Mouse (Mus musculus) stomach, embryonic 14.5 days (tissue): ENCODE results near the gene Adra1d. TPM values are rescaled to one million over a fixed set of nuclear protein-coding genes. Genes with fewer than 3 reads are reported as not detected.

Experiments used
- ATAC-seq: fragments of 200-750 bp; cut with Nextera tagmentation; 2 replicates; pipeline ENCODE4 v1.8.0; 2017; ENCODE audit warnings: low read depth, moderate TSS enrichment; ENCODE audit not compliant: insufficient number of reproducible peaks, insufficient read depth, low FRiP score
- H3K27ac ChIP-seq: fragments of 300-500 bp; sonication (generic); 2 replicates; pipeline ENCODE4 v1.5.1; 2014; ENCODE audit warnings: mild to moderate bottlenecking, low read length, moderate library complexity, mixed read lengths
- H3K27me3 ChIP-seq: fragments of 300-500 bp; sonication (generic); 2 replicates; pipeline ENCODE4 v1.6.1; 2014; ENCODE audit warnings: low read length, control low read depth, mixed read lengths; ENCODE audit not compliant: control insufficient read depth, insufficient read depth
- H3K36me3 ChIP-seq: fragments of 300-500 bp; sonication (generic); 2 replicates; pipeline ENCODE4 v1.6.1; 2014; ENCODE audit warnings: mild to moderate bottlenecking, control low read depth, low read length, moderate library complexity, mixed read lengths; ENCODE audit not compliant: control insufficient read depth, insufficient read depth
- H3K4me1 ChIP-seq: fragments of 300-500 bp; sonication (generic); 2 replicates; pipeline ENCODE4 v1.6.1; 2014; ENCODE audit warnings: low read length, control low read depth, mixed read lengths; ENCODE audit not compliant: control insufficient read depth, insufficient read depth
- H3K4me2 ChIP-seq: fragments of 300-500 bp; sonication (generic); replicated peaks from 2 replicates; pipeline ENCODE4 v1.6.1; 2014; ENCODE audit warnings: low read depth, low read length, control low read depth
- H3K4me3 ChIP-seq: fragments of 300-500 bp; sonication (generic); 2 replicates; pipeline ENCODE4 v1.5.1; 2014; ENCODE audit warnings: low read depth, low read length, control low read depth
- H3K9ac ChIP-seq: fragments of 300-500 bp; sonication (generic); replicated peaks from 2 replicates; pipeline ENCODE4 v1.6.1; 2014; ENCODE audit warnings: low read depth, mild to moderate bottlenecking, control low read depth, low read length, moderate library complexity, mixed read lengths
- H3K9me3 ChIP-seq: fragments of 300-500 bp; sonication (generic); 2 replicates; pipeline ENCODE4 v1.6.1; 2016; ENCODE audit warnings: low read depth, low read length, control low read depth; ENCODE audit not compliant: control insufficient read depth
- whole genome bisulfite sequencing: fragments of 180-500 bp; shearing (Covaris S2); extraction: QIAGEN DNeasy Blood & Tissue Kit; methylation state at CpG from one replicate; pipeline ENCODE4 v1.1.7; 2014; 5-methylcytosine and 5-hydroxymethylcytosine counted together
- polyA plus RNA-seq: library from polyadenylated mRNA; unstranded; fragments of >200 nt; fragmentation: Nextera tagmentation; extraction: Ambion mirVana; gene quantifications from 2 replicates; pipeline ENCODE4 v1.2.1, GENCODE M21; 2014

The Adra1d gene
- polyA plus RNA-seq, 1 experiment from 2014 or later = 0.22 TPM

DNA sequence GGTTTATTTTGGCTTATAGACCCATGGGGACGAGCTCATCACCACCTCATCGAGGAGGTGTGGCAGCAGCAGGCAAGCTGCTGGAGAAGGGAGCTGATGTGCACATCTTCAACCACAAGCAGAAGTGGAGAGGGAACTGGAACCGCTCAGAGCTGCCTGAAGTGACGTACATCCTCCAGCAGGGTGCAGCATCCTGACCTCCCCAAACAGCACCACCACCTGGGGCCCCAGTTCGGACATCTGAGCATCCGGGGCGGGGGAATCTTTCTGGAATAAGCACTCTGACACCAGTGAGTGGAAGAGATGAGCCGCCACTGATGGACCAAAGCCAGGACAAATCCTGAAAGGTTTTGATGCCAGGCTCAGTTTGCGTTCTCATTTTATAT, 31.5 kb downstream of the Adra1d start:
- H3K4me3 ChIP-seq = no peak overlapping the region
- WGBS = 23% methylated on average over 9 of the region's 9 CpGs
- H3K4me1 ChIP-seq = no peaks in the 10 kb centered on the region
- no peaks in the 10 kb centered on the region for H3K9me3 ChIP-seq
- no peaks in the 10 kb centered on the region for H3K36me3 ChIP-seq
- H3K27me3 ChIP-seq = no peaks in the 10 kb centered on the region
- H3K9ac ChIP-seq = no peak overlapping the region
- ATAC-seq = no peak
- H3K4me2 ChIP-seq = no peak overlapping the region
- H3K27ac ChIP-seq = no peak overlapping the region

DNA sequence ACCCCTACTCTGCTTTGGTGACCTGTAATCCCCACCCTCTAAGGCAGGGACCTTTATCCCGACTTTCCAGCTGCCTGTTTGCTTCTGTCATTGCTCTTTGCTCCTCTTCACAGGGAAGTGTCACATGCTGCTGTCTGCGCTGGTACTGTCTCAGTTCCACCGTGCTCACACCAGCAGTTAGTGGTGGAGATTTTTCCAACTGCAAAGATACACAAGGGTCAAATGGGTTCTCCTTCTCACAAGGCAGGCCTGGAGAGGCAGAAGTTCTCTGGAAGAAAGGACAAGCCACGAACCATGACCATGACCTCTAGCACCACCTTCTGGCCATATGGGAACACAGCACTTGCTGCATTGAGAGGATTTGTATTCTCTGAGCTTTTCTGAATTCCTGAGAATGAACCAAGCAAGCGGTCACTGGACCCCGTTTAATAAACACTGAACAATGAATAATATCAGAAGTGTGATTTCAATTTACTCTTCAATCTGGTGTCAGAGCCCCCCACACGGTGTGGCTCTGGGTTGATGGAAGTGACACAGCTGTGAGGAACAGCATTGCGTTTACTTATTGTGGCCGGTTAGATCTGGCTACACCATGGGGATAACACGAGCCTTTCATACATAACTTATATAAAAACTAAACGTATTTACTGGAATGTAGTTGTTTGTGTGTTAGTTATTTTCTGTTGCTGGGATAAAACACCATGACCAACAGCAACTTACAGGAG, 32.0 kb downstream of the Adra1d start:
- H3K4me1 ChIP-seq = no peaks in the 10 kb centered on the region

DNA sequence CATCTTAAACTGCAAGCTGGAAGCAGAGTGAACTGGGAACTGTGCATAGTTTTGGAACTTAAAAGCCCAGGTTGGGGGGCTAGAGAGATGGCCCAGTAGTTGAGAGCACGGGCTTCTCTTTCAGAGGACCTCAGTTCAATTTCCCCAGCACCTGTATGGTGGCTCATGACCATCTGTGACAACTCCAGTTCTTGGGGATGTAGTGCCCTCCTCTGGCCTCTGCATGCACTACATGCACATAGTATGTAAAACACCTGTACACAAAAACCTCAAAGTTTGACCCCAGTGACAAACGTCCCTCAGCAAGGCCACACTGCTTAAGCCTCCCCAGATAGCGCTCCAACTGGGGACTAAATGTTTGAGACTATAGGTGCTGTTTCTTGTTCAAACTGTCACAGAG, 35.0 kb downstream of the Adra1d start:
- Histone ChIP-seq H3K36me3 (no peaks in the 10 kb centered on the region), H3K9me3 (no peaks in the 10 kb centered on the region), H3K4me1 (no peaks in the 10 kb centered on the region), H3K4me2 (no peak overlapping the region), H3K4me3 (no peak overlapping the region), H3K9ac (no peak overlapping the region), H3K27ac (no peak overlapping the region), H3K27me3 (no peaks in the 10 kb centered on the region)
- WGBS = 53% methylated on average over 3 of the region's 3 CpGs
- no peak for ATAC-seq

More for the DNA sequence above, 32.0 kb downstream of the Adra1d start:
- Histone ChIP-seq H3K27me3 (no peaks in the 10 kb centered on the region), H3K9ac (no peak overlapping the region), H3K9me3 (no peaks in the 10 kb centered on the region), H3K4me3 (no peak overlapping the region), H3K27ac (no peak overlapping the region), H3K4me2 (no peak overlapping the region), H3K36me3 (no peaks in the 10 kb centered on the region)
- no peak for ATAC-seq
- 31% methylated on average over 11 of the region's 11 CpGs for WGBS

DNA sequence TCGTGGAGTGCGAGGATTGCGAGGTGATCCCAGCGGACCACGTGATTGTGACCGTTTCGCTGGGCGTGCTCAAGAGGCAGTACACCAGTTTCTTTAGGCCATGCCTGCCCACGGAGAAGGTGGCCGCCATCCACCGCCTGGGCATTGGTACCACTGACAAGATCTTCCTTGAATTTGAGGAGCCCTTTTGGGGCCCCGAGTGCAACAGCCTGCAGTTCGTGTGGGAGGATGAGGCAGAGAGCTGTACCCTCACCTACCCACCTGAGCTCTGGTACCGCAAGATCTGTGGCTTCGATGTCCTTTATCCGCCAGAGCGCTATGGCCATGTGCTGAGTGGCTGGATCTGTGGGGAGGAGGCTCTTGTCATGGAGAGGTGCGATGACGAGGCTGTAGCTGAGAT, 41.3 kb downstream of the Adra1d start:
- 94% methylated on average over 19 of the region's 19 CpGs for WGBS
- Histone ChIP-seq H3K9me3 (no peaks in the 10 kb centered on the region), H3K4me3 (no peak overlapping the region), H3K4me2 (no peak overlapping the region), H3K4me1 (no peaks in the 10 kb centered on the region), H3K27ac (no peak overlapping the region), H3K9ac (no peak overlapping the region), H3K36me3 (peaks cover 4% of the 10 kb centered on the region; the same call in 1 of the 2 replicates), H3K27me3 (no peaks in the 10 kb centered on the region)
- no peak for ATAC-seq

DNA sequence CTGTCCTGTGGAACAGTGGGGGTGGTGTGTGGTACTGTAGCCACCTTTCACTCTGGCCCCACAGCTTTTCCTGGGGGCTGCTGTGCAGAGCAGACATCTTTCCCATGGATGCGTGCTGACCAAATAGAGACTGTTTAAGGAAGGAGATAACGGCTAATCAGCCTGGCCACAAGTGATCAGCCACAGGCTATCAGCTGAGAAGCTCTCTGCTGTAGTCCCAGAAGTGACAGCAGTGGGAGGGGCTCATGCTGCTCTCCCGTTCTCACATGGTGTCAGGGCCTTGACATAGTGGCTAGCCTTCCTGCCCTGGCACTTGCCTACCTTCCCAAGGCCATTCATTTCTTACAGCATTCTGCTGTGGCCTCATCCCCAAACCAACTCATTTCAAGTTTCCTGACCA, 43.3 kb downstream of the Adra1d start:
- no peaks in the 10 kb centered on the region for H3K9me3 ChIP-seq
- no peaks in the 10 kb centered on the region for H3K27me3 ChIP-seq
- no peak overlapping the region for H3K4me3 ChIP-seq
- 31% methylated on average over 3 of the region's 3 CpGs for WGBS
- H3K4me2 ChIP-seq = no peak overlapping the region
- H3K9ac ChIP-seq = no peak overlapping the region
- no peak overlapping the region for H3K27ac ChIP-seq
- no peaks in the 10 kb centered on the region for H3K4me1 ChIP-seq
- ATAC-seq = no peak; the same call in 1 of the 2 replicates
- peaks cover 4% of the 10 kb centered on the region; the same call in 1 of the 2 replicates for H3K36me3 ChIP-seq

DNA sequence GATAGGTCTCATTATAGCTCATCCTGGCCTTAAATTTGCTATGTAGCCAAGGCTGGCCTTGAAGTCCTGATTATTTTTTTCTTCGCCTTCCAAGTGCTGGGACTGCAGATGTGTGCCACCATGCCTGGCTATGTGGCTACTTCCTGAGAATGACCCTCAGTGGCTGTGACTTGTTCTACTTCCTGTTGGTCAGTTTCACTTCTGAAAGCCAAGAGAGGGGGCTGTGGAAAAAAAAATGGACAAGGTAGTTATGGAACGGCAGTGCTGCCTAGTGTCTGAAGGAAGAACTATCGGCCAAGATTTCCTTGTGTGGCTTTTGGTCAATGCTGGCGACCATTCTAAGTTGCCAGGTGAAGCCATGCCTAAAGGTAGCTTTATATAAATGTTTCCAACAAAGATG, 44.5 kb downstream of the Adra1d start:
- 92% methylated on average over 4 of the region's 4 CpGs for WGBS
- Histone ChIP-seq H3K27ac (no peak overlapping the region), H3K36me3 (peaks cover 4% of the 10 kb centered on the region; the same call in 1 of the 2 replicates), H3K4me1 (no peaks in the 10 kb centered on the region), H3K9me3 (no peaks in the 10 kb centered on the region), H3K4me2 (no peak overlapping the region), H3K4me3 (no peak overlapping the region), H3K9ac (no peak overlapping the region), H3K27me3 (no peaks in the 10 kb centered on the region)
- no peak for ATAC-seq

DNA sequence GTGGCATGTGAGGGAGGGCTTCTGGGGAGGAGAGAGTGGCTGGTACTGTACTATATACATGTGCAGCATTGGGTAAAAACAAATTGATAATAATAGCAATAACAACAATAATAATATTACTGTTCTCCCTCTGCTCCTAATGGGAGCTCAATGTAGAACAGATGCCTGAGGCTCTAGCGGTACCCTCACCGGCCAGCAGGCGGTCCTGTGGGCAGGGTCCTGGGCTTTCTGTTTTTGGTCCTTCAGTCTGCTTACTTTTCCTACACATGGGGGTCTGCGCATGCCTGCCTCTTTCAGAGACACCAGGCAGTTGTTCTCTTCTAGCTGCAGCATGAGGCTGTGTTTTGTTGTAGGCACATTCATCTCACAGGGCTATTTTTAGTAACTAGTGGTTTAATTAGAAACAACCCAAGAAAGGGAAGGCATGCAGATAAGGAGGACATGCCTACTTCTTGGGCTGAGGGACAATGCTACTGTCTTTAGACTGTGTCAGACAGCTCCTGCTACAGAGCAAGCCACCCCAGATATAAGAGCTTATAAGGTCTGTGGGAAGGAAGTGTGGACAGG, 47.9 kb downstream of the Adra1d start:
- no peak for ATAC-seq
- no peak overlapping the region for H3K4me2 ChIP-seq
- WGBS = 84% methylated on average over 4 of the region's 4 CpGs
- no peak overlapping the region for H3K4me3 ChIP-seq
- no peak overlapping the region for H3K27ac ChIP-seq
- 0 out of 2 replicates have a peak, but pooled peaks cover 11% of the 10 kb centered on the region for H3K4me1 ChIP-seq
- H3K27me3 ChIP-seq = no peaks in the 10 kb centered on the region
- no peak overlapping the region for H3K9ac ChIP-seq
- H3K36me3 ChIP-seq = 0 out of 2 replicates have a peak, but pooled peaks cover 4% of the 10 kb centered on the region
- no peaks in the 10 kb centered on the region for H3K9me3 ChIP-seq

DNA sequence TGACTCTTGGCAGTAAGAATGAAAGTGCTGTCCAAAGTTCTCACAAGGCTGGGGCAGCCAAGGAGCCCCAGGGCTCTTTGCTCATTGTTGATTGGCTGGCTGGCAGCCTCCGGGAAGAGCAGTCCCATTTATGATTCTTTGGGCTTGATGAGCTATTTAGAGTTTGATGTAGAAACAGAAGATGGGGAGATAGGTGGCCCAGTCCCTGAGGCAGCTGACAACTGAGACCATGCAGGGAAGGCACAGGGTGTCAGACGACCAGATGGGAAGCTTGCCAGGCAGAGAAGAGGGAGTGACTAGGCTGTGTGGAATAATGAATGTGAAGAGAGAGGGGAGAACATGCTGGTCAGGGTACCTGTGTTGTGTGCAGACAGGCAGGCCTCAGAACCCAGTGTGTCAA, 48.6 kb downstream of the Adra1d start:
- Histone ChIP-seq H3K4me3 (no peak overlapping the region), H3K4me1 (peaks cover 13% of the 10 kb centered on the region), H3K27me3 (no peaks in the 10 kb centered on the region), H3K9me3 (no peaks in the 10 kb centered on the region), H3K36me3 (0 out of 2 replicates have a peak, but pooled peaks cover 4% of the 10 kb centered on the region), H3K4me2 (no peak overlapping the region), H3K9ac (no peak overlapping the region), H3K27ac (no peak overlapping the region)
- no peak for ATAC-seq
- 48% methylated on average over 2 of the region's 2 CpGs for WGBS
